ENCODE assay signal across 7 mouse cellular contexts in genomic region chr4:87647932-87648911, GRCm38 (mm10).
DNase-seq lines count a peak whose midpoint lies in the region; ATAC-seq lines count a peak whose summit lies in the region.

No protein-coding gene starts in this region.

- H3K27ac ChIP-seq in embryonic facial prominence, embryonic 14.5 days (replicated peaks; ENCODE audit: low read depth, low read length): peak overlapping the region; percentile 44; the same call in 1 of the 2 replicates
- peak overlapping the region; percentile 23; the same call in 1 of the 2 replicates for H3K27ac ChIP-seq in hindbrain, embryonic 14.5 days
- no peak overlapping the region for H3K27ac ChIP-seq in limb, embryonic 11.5 days (replicated peaks; ENCODE audit: low read depth, low read length)

- DNase-seq in right cerebral cortex, adult 18-20 months: peak; percentile 16
- DNase-seq in right cerebral cortex, postnatal 36 days (ENCODE audit: low spot score in 2 of 2): no peak
- DNase-seq in embryonic facial prominence, embryonic 14.5 days (ENCODE audit: low spot score): peak; percentile 86
- DNase-seq in hindbrain, embryonic 14.5 days (ENCODE audit: low spot score): peak; percentile 71
- DNase-seq in limb, embryonic 11.5 days (ENCODE audit: low spot score): peak; percentile 74
- peak; percentile 70 for DNase-seq in neural tube, embryonic 10.5 days (ENCODE audit: extremely low spot score, low spot score)
- no peak for DNase-seq in thymus, postnatal 25 days

- no peaks in the 10 kb centered on the region for H3K36me3 ChIP-seq in embryonic facial prominence, embryonic 14.5 days (ENCODE audit: control insufficient read depth, insufficient read depth, low read length)
- no peaks in the 10 kb centered on the region for H3K36me3 ChIP-seq in hindbrain, embryonic 14.5 days (replicated peaks; ENCODE audit: control insufficient read depth, insufficient read depth)
- no peaks in the 10 kb centered on the region for H3K36me3 ChIP-seq in limb, embryonic 11.5 days (ENCODE audit: control insufficient read depth, insufficient read depth, low read length)

- H3K27me3 ChIP-seq in embryonic facial prominence, embryonic 14.5 days (replicated peaks; ENCODE audit: control insufficient read depth, insufficient read depth, low read length): no peaks in the 10 kb centered on the region
- H3K27me3 ChIP-seq in hindbrain, embryonic 14.5 days (ENCODE audit: control insufficient read depth, insufficient read depth, low read length): no peaks in the 10 kb centered on the region
- no peaks in the 10 kb centered on the region for H3K27me3 ChIP-seq in limb, embryonic 11.5 days (ENCODE audit: control insufficient read depth, insufficient read depth, low read length)

- no peaks in the 10 kb centered on the region for H3K9me3 ChIP-seq in embryonic facial prominence, embryonic 14.5 days (ENCODE audit: control insufficient read depth, low read length)
- no peaks in the 10 kb centered on the region for H3K9me3 ChIP-seq in hindbrain, embryonic 14.5 days (ENCODE audit: control insufficient read depth, low read length)
- H3K9me3 ChIP-seq in limb, embryonic 11.5 days (ENCODE audit: control insufficient read depth, low read length): no peaks in the 10 kb centered on the region

- WGBS in embryonic facial prominence, embryonic 14.5 days: 5% methylated on average over 26 of the region's 26 CpGs
- 4% methylated on average over 26 of the region's 26 CpGs for WGBS in hindbrain, embryonic 14.5 days
- WGBS in limb, embryonic 11.5 days: 19% methylated on average over 26 of the region's 26 CpGs

- peaks cover 7% of the 10 kb centered on the region for H3K4me1 ChIP-seq in embryonic facial prominence, embryonic 14.5 days (ENCODE audit: control insufficient read depth, insufficient read depth, low read length)
- peaks cover 10% of the 10 kb centered on the region for H3K4me1 ChIP-seq in hindbrain, embryonic 14.5 days (replicated peaks; ENCODE audit: control insufficient read depth, insufficient read depth, low read length)
- H3K4me1 ChIP-seq in limb, embryonic 11.5 days (ENCODE audit: control insufficient read depth, insufficient read depth, low read length): peaks cover 3% of the 10 kb centered on the region; the same call in 1 of the 2 replicates

- H3K4me2 ChIP-seq in embryonic facial prominence, embryonic 14.5 days (ENCODE audit: low read depth, low read length): peak overlapping the region; percentile 63
- H3K4me2 ChIP-seq in hindbrain, embryonic 14.5 days (replicated peaks): peak overlapping the region; percentile 60
- peak overlapping the region; percentile 50 for H3K4me2 ChIP-seq in limb, embryonic 11.5 days (ENCODE audit: low read depth, severe bottlenecking)

- peak overlapping the region; percentile 47 for H3K9ac ChIP-seq in embryonic facial prominence, embryonic 14.5 days (ENCODE audit: low read depth, low read length)
- H3K9ac ChIP-seq in hindbrain, embryonic 14.5 days: peak overlapping the region; percentile 31
- H3K9ac ChIP-seq in limb, embryonic 11.5 days (ENCODE audit: low read length): no peak overlapping the region; the same call in 1 of the 2 replicates

- H3K4me3 ChIP-seq in embryonic facial prominence, embryonic 14.5 days (ENCODE audit: low read depth, low read length): peak overlapping the region; percentile 27
- peak overlapping the region; percentile 19 for H3K4me3 ChIP-seq in hindbrain, embryonic 14.5 days (replicated peaks; ENCODE audit: low read length)
- H3K4me3 ChIP-seq in limb, embryonic 11.5 days (ENCODE audit: low read depth, low read length): peak overlapping the region; percentile 22

- peak; percentile 91 for ATAC-seq in embryonic facial prominence, embryonic 14.5 days (ENCODE audit: low read depth)
- ATAC-seq in hindbrain, embryonic 14.5 days (ENCODE audit: low FRiP score): peak; percentile 77
- ATAC-seq in limb, embryonic 11.5 days (ENCODE audit: insufficient number of reproducible peaks, low FRiP score, low TSS enrichment, low read depth): peak; percentile 73

Comparison
In these comparisons a context has a peak if more than half of its experiments do, and no peak if none do; other contexts are left out.
1. DNase-seq: peak in right cerebral cortex, adult 18-20 months (single experiment), embryonic facial prominence, embryonic 14.5 days (single experiment), hindbrain, embryonic 14.5 days (single experiment), limb, embryonic 11.5 days (single experiment) and neural tube, embryonic 10.5 days (single experiment); none in right cerebral cortex, postnatal 36 days (0 of 2) and thymus, postnatal 25 days (single experiment).
2. Peak in every context shown above with its lines, with median percentiles within 50 percentile points of each other: ATAC-seq, H3K4me2 ChIP-seq and H3K4me3 ChIP-seq.